Mouse (Mus musculus) urinary bladder, postnatal 4 days (tissue): ENCODE measurements around the gene 4930579F01Rik.
A peak's percentile ranks its signal among the peaks of the same experiment; 100 is the strongest.
"Not testable (repeated sequence)": the region's sequence is repeated elsewhere in the genome, so short reads cannot be mapped to it uniquely, and the experiment has no call there.

Experiments used
- DNase-seq, 2 experiments: peaks; one replicate each; pipeline ENCODE4 v3.0.0; 2021 to 2022; ENCODE audit warnings: low spot score in 2 of 2

Gene 4930579F01Rik

DNA sequence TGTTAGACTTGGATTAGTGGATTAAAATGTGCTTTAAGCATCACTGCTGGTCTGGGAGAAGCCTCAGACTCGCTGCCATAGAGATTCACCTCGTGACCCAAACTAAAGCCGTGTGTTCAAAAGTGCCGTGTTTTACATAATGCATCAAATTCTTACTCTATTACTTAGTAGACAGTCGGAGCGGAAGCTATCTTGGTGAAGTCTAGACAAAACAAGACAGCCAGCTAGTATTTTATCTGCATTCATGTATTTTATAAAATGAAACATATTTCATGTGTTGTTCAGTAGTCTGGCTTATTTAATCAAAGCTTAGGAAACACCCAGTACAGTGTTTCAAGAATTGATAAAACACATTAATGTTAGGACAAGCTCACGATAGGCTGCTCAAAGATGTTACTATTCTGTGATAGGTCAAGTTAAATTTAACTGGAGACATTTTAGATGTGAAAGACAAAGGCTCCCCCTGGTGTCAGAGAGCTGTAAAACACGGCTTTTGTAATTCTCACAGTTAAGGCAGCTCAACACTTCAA lies 48.9 kb downstream of the 4930579F01Rik start, which contains the start of gene Mttp:
Mttp (minus strand) TSS at position 327 of the 530 bp plus-strand sequence.
- DNase-seq, result peak; percentile 50 to 77

DNA sequence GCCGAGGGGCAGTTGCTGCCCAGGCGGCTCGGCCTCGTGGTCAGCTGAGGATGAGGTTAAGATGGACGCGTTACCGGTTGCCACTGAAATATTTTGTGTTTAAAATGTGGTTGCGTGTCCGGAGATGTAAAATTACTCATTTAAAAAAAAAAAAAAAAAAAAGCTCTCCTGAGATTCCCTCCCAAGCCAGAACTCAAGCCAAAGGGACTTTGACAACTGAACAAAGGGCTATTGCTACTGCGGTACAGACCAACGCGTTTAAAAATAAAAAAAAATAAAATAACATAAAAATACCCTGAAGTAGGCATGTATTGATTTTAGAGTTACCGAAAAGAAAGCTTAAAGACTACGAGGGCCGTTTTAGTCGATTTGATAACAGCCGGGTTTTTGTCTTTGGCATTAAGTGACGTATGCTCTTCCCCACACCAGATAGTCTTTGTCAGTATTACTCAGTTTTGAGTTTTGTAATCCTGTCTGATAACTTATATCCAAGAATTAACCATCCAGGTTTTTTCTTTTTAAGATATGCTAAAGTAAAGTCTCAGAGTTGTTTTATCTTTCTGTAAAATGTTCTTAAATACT lies 49.5 kb downstream of the 4930579F01Rik start:
- no peak for DNase-seq

DNA sequence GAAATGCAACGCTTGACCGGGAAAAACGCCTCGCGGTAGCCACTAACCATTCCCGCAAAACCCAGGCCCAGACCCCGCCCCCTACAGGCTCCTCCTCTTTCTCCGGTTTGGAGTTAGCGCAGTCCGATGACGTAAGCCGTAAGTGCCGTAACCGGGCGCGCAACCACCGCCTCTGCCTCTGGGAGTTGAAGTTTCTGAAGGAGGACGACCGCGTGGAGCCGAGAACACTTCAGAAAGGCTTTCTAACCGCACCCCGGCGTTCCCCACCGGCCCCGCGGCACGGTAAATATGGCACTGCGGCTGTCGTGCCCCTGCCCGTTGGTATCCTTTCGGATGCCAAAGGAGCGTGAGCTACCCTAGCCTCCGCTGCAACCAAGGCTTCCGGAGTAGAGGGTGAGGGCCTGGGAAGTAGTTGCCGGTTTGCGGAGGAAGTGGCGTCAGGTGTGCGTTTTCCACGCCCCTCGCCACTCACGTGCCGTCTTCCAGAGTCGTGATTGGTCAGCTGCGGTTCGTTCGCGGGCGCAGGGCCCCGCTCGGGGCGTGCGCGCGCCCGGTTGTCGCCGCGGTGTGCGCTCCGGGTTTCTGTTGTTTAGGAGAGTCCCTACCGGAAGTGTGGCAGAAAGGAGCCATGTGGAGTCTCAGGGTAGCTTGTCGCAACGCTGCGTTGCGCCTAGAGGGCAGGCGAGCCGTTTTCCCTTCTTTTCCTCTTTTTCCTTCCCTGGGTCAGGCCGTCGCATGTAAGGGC lies 50.1 kb downstream of the 4930579F01Rik start, which contains the start of gene Trmt10a:
Trmt10a (plus strand) TSS at position 134 of the 745 bp plus-strand sequence.
- peak; percentile 96 to 99 for DNase-seq

DNA sequence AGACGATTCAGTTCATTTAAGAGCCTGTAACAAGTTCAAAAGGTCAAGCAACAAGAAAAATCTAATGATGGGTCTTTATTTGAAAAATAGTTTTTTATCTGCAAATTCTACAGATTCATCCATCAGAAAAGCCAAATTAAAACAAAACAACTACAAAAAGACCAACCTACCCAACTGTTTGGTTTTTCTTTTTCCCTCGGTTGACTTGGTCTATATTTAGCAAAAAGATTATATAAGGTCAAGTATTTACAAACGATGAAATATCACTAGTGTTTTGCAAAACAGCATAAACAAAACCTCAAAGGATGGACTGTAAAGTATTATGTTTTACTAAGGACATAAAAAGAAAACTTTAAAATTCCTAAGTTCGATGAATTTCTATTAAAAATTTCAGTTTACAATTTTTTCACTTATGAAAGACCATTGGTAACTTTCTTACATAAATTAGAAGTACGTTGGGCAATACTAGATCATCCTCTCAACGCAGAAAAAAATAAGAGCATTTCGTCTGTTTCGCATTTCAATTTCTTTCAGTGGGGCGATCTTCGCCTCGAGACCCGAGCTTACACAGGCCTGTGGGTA lies 50.8 kb downstream of the 4930579F01Rik start:
- DNase-seq, result no peak

DNA sequence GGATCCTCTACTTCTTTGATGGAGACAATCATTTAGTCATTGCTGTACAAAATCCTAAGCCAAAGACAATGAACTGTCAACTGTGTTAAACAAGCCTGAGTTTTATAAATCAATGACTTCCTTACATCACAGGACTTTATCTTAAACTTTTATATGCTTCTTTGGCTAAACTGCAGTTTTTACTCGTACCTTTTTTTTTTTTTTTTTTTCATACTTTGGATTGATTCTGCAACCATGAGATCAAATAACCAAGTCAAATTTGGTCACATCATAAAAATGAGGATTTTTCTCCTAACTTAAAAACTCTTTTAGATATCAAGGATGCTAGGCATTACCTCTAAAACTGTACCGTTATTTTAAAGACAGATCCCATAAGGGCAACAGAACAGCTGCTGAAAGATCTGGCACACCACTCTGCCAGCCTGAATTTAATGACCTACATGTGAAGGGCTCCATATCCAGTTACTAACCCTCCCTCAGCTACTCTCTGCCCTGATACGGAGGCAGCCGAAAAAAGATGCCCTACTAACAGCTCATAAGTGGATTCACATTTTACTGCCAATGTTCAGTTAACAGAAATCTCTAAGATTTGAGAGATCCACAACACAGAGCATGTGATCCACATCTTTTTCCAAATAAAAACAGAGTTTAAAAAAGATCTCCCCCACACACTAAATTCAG lies 51.4 kb downstream of the 4930579F01Rik start:
- DNase-seq, result no peak

DNA sequence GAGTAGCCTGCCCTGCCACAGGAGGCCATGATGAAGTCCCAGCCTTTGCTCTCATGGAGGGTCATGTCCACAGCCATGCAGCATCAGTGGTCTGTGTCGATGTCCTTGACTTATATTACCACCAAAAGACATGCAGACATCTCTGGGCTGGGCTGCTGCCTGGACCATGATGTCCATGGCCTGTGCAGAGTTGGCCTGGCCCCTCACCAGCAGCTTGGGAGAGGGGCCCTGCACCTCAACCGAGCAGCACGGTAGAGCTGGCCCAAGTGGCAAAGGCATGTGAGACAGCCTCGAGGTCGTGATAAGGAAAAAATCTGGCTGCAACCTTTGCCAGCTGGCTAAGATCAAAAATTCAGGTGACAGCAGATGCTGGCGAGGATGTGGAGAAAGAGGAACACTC lies 54.0 kb downstream of the 4930579F01Rik start:
- no peak for DNase-seq

DNA sequence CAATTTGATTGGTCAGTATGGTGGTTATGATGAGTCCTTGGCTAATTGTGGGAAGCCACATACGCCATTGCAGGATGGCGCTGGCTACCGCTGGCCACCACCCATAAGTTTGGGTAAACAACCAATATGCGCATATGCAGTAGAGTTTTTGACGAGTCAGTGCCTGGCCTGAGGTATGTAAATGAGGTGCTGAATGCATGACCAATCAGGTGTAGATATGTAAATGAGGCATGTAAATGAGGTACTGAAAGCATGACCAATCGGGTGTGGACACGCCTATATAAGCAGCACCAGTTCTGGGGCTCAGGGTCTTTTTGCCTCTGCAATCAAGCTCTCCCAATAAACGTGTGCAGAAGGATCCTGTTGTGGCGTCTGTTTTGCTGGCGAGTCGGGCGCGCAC lies 55.5 kb downstream of the 4930579F01Rik start:
- not testable (repeated sequence) for DNase-seq

DNA sequence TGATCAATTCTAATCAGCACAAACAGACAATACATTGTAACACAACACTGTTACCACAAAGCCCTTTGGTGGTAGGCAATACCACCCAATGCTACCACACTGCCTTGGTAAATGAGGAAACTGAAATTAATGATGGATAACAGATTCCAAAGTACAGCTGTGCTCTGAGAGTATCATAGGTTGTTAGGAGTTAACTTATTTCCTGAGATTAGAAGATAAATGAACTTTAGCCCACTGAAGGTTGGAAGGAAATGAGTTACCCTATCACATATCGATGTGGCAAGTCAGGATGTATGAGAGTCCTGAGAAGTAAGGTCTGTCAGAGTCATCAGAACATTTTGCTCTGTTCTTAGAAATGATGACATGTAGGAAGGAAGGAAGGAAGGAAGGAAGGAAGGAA lies 59.1 kb downstream of the 4930579F01Rik start:
- DNase-seq, result no peak

DNA sequence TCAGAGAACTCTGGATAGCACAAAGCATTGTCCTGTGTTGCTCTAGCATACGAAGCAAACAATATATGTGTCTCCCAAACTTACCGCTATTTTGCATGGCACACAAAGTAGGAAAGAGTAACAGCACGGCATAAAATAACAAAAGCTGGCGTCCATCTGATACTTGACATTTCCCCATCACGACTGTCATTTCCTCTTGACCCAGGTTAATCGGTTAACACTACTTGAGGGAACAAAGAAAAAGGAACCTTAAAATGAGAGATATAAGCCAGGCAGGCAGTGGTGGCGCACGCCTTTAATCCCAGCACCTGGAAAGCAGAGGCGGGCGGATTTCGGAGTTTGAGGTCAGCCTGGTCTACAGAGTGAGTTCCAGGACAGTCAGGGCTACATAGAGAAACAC lies 59.7 kb downstream of the 4930579F01Rik start:
- DNase-seq, result no peak

DNA sequence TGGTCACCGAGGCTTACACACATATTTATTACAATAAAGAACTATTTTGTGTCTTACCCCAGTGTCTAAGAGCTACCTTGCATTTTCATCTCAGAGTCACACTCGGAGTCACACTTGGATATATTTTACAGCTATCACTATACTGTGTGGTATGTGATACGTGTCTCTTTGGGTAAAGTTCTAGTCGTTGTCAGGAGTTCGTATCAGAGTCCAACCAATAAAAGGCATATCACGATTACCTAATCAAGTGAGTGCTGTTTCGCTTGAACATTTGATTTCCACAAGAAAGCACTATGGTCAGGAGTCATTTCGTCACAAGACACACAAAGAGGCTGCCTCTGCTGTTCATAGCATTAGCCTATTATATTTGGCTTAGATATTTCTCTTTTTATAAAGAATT lies 60.2 kb downstream of the 4930579F01Rik start:
- no peak for DNase-seq

DNA sequence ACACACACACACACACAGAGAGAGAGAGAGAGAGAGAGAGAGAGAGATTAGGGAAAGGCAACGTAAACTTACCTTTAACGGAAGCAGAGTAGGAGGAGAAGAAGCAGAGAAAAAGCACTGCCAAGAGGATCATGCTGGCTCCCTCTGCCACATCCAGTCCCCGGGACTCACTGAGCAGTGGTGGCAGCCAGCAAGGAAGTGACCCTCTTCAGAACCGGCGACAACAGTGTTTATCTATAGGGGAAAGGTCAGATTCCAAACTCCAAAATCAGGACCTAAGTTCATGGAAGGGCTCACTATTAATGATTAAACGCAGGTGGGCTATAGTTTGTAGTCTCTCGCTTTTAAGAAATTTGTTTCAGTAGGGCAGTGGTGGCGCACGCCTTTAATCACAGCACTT lies 62.5 kb downstream of the 4930579F01Rik start:
- no peak for DNase-seq

DNA sequence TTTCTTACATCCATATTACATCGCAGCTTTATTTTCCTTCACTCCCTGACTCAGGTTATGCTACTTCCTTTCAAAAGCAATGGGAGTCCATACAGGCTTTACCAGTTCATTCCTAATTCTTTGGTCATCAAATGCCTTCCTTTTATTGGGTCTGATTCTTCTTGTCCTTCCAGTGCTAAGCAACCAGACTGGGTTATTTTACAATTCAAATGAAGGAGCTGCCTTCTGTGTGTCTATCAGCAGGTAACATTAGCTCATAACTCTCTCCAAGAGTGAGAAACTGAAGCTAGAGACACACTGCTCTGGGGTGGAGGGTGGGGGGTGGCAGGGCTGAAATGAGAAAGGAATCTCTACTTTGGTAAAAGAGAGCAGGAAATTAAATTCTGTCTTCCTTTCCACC lies 62.9 kb downstream of the 4930579F01Rik start:
- DNase-seq, result no peak

DNA sequence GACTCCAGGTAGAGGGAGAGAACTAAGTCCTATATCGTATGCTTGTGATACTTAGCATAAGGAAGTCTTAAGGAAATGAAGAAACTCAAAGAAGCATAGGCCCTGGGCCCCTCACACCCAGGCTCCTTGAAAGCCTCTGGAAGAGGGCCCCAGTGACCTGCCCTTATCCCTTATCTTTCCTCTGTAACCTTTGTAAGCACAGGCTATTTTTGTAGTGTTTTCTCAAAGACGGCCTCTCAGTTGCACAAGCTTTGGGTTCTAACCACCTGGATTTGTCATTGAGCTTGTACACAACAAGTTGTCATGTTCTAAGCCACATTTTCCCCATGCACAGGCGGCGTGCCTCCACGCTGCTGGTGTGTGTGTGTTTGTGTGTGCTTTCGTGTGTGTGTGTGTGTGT lies 64.5 kb downstream of the 4930579F01Rik start:
- no peak for DNase-seq

DNA sequence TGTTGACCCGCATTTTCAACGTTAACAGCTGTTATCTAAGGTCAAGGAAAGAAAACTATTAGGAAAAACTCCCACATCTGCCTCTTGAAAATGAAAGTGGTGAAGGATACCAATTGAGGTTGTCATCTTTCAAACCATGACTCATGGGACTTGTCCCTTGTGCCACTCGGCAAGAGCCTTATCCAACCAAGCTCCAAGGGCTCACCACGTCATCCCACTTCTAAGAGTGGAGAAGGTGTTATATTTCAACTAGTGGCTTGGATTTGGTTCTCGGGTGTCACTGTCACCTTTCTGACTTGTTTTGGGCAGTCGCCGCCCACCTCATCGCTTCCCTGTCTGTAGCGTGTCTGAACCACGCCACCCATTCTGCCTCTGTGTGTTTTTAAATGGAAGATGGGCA lies 69.8 kb downstream of the 4930579F01Rik start:
- no peak for DNase-seq

DNA sequence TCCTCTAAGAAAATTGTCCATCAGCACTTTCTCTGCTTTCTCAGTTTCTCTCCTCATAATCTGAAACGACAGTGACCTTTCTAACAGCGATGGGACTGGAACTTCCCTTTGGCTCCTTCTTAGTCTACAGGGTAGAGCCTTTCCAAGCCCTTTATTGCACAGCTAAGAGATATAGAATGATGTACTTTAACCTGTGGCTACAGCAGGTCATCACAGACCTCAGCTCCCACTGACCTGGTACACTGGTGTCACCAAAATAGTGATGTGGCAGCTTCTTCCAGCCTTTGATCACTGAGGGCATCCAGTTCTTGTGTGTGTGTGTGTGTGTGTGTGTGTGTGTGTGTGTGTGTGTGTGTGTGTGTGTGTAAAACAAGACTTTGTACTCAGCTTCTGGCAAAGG lies 72.2 kb downstream of the 4930579F01Rik start:
- no peak for DNase-seq

DNA sequence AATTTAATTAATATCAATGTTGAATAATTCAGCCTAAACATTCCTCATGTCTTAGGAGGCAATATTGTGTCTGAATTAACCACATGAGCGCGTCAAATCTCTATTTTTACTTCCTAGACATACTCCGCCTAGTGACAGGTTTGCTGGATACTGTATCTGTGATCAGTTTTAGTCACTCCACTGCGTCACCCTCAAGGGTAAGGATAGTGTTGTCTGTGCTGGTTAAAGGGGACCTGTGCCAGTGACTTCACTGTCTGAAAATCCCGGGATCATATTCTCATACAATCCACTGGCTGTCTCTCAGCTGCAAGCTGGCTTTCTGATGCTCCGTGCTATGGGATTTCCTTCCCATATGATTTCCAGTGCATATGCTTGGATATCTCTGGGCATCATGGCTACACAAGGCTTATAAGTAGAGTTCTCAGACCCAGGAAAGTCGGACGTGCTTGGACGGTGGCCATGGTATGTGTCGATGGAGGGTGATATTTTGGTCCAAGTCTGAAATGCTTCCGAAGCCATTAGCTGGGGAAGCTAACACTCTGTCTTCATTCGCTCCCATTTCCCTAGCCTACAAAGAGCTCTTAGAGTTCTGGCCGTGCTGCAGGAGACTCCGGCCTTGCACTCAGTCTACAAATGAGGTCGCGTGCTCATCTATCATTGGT lies 74.0 kb downstream of the 4930579F01Rik start:
- no peak for DNase-seq

DNA sequence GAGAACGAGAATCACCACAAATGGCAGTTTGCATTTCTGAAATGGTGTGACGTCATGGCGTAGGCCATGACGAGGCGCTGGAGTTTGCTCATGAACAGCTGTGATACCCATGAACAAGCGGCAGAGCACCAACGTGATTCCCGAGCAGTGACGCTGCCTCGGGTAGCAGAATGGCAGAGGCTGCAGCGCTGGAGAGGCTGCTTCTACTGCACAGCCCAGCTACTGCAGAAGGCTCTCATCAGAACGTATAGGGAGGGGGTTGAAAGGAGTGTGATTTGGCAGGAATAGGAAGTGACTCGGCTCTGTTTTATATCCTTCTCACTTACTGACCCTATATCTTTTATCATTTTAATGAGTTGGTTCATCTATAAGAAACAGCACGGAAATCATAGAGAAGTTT lies 74.8 kb downstream of the 4930579F01Rik start:
- no peak for DNase-seq

DNA sequence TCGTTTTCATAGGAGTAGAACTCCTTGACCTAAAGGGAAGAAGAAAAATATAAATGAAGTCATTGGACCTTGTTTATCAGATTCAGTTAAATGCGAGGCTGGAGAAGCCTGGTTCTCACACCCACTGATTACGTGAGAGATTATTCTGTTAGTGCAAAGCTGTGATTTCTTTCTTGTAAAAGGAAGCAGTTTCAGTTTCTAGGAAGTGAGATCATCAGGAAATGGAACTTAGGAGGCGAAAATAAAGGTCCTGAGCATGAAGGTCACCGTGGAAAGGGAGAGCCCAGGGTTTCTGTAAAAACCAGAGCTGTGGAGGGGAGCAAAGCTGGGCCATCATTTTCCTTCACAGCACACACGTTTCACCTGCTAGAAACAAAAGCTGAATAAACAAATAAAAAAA lies 75.2 kb downstream of the 4930579F01Rik start:
- no peak for DNase-seq

DNA sequence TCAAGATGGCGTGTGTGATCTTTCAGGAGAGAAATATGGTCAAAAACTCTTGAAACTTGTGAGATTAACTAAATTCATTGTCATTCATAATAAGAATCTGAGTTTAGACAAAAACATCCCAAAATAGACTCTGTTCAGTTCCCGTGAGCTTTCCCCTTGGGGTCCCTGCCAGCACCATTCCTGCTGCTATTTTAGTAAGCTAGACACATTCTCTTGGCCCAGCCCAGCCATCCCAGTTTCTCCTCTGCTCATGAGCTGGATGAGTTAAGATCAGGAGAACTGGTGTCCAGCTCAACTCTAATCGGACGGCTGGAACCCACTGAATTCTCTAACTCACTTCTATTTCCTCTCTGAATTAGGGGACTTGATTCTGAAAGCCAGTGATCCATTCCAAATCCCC lies 76.8 kb downstream of the 4930579F01Rik start:
- DNase-seq, result no peak

DNA sequence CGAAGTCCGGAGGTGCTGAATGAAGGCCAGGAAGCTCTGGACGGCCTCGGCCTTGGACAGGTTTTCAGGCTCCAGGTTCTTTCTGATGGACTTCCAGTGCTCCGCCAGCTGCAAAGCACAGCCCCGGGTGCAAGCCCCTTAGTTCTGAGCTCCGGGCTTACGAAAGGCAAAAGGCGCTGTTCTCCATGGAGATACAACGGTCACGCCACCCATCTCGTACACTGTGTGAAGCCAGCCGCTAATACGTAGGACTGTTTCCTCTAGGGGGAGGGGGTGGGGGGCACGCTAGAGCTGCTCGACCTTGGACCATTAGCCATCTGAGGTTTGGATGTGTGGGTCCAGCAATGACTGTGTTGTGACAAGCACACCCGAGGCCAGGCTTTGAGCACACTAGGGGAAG lies 79.5 kb downstream of the 4930579F01Rik start:
- DNase-seq, result no peak
